Mouse (Mus musculus): ENCODE data around the gene Srcin1. TPM values are rescaled to one million over a fixed set of nuclear protein-coding genes. Genes with fewer than 3 reads are reported as not detected.

The Srcin1 gene
- total RNA-seq, 2 experiments from 2014 or later = not detected

DNA sequence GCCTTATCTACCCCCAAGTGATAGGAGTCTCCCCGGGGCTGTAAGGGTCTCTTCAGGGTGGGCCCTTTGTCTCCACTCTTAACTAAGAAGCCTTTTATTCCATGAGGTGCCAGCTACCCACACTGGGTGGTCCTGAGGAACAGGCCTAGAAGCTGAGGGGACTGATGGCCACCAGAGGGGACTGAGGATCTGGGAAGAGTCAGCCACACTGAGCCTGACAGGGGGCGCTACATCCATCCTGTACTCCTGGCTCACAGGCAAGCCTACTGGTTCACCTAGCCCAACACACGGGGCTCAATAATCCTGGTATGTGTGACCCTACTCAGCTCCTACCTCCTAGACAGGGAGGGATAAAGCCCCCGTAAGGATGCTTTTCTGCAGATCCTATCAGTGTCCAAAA lies 16.4 kb downstream of the Srcin1 start:
- no peak for ATAC-seq (replicated peaks; ENCODE audit: low FRiP score, poor library complexity, severe bottlenecking)

DNA sequence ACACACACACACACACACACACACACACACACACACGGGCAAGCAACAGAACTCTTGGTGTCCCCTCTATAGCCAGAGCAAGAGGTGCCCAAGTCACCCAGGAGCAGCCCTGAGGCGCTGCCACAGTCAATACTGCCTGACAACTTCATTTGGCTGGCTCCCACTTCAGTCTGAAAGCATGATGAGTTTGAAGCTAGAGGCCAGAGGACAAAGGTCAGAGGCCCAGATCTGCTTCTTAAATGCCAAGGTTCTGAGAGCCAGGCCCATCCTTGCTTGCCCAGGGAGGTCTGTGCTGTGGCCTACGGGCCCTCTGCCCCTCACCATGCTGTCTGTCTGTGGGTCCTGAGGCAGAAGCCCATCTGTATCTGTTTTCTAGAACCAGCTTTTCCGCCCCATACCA lies 18.1 kb downstream of the Srcin1 start:
- ATAC-seq (replicated peaks; ENCODE audit: low FRiP score, poor library complexity, severe bottlenecking) = no peak

- ATAC-seq (replicated peaks; ENCODE audit: low FRiP score, poor library complexity, severe bottlenecking) = no peak
Observed at GRCm38 (mm10) chr11:97556569-97557408, 19.2 kb downstream of the Srcin1 start.

- no peak for ATAC-seq (replicated peaks; ENCODE audit: low FRiP score, poor library complexity, severe bottlenecking)
Observed at GRCm38 (mm10) chr11:97555144-97555543, 20.8 kb downstream of the Srcin1 start.

DNA sequence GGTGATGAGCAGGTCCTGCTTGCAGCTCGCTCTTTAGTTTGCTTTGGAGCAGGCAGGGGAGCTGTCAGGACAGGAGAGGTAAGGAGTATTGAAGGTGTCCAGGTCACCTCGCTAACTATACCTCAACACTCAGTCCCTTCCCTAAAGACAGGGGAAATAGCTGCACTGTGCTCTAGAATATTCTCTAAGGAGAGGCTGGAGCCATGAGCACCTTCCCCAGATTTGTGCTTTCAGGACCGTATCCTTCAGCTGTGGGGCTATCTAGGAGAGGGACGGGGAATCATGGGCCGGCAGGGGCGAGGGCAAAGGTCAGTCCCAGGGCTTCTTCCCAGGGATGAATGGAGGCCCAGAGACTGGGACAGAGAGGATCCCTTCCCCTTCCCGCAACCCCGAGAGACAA lies 23.8 kb downstream of the Srcin1 start:
- ATAC-seq (replicated peaks; ENCODE audit: low FRiP score, poor library complexity, severe bottlenecking) = no peak

- no peak for ATAC-seq (replicated peaks; ENCODE audit: low FRiP score, poor library complexity, severe bottlenecking)
Observed at GRCm38 (mm10) chr11:97548757-97549156, 27.2 kb downstream of the Srcin1 start.

DNA sequence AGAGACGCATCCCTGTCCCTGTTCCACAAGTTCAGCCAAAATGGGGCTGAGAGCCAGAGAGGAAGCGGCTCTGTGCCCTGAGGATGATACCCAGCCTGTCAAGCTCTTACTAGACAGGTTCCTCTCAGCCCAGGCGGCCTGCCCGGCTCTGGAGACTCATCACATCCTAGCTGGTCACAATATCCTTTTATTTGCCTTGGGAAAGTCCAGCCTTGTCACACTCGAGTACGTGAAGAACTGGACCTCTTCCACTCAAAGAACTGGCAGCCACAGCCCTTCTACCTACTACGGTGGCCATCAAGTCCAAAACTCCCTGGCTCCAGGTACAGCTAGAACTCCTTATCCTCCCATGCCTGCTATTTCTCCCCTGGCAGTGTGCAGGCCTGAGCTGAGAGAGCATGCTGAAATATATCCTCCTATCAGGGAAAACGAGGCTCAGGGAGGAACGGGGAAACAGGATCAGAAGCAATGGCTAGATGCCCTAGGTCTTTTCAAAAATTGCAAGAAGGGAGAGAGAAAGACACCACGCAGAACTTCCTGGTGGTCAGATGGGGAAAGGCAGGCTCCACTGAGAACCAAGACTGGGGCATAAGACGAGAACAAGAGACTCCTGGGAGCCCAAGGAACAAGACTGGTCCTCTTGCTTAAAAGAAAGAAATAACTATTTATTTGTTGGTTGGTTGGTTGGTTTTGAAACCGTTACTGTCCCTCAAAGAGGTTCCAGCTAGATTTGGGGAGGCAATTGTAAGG lies 27.9 kb downstream of the Srcin1 start:
- ATAC-seq (replicated peaks; ENCODE audit: low FRiP score, poor library complexity, severe bottlenecking) = no peak

GRCm38 (mm10) chr11:97546804-97547411 lies 29.1 kb downstream of the Srcin1 start:
- no peak for ATAC-seq (replicated peaks; ENCODE audit: low FRiP score, poor library complexity, severe bottlenecking)

DNA sequence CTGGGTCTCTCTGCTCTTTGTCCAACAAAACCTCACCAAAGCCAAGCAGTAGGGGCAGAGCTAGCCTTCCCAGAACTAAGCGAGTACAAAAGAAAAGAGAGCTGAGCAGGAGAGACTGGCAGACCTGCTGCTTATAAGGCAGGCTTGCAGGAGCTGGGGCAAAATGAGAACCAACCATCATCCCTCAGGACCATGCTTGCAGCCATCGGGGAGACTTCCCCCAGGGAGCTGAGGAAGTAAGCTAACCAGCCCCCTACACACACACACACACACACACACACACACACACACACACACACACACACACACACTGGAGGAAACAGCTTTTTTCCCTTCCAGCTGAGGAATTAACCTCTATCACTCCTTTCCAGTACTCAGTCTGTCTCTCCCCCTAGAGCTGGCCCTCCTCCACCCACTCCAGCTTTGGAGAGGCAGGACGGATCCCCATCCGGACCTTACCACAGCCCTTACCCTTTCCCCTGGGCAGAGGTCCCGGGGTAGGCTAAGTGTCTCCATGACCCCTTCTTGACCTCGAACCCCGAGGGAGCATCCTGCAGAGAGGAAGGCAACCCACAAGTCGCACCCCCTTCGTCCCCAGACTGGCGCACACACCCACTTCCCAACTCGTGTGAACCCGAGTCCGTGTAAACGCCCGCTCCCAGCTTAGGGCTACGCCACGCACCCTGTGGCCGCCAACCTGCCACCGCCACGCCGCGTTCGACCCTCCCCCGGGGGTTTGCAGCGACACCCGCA lies 30.0 kb downstream of the Srcin1 start:
- no peak for ATAC-seq (replicated peaks; ENCODE audit: low FRiP score, poor library complexity, severe bottlenecking)

DNA sequence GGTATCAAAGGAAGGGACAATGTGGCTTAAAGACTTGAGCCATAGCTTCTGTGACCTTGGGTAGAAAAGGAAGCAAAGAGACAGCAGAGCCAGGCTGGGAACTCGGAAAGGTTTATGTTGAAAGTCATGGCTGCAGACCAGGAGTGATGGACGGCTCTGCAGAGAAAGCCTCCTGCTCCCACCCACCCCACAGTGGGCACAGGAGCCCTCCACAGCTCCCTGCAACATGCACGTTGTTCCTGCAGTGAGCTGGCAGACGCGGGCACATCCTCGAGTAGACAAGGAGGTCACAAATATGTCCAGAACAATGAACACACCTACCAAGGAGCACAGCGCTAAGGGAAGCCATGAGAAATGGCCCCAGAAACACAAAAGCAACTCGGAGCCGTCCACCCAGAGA lies 32.1 kb downstream of the Srcin1 start:
- no peak for ATAC-seq (replicated peaks; ENCODE audit: low FRiP score, poor library complexity, severe bottlenecking)

- no peak for ATAC-seq (replicated peaks; ENCODE audit: low FRiP score, poor library complexity, severe bottlenecking)
Observed at GRCm38 (mm10) chr11:97543181-97543733, 32.7 kb downstream of the Srcin1 start.

GRCm38 (mm10) chr11:97542171-97543150 lies 33.5 kb downstream of the Srcin1 start:
- ATAC-seq (replicated peaks; ENCODE audit: low FRiP score, poor library complexity, severe bottlenecking) = no peak

GRCm38 (mm10) chr11:97540604-97541003 lies 35.4 kb downstream of the Srcin1 start:
- ATAC-seq (replicated peaks; ENCODE audit: low FRiP score, poor library complexity, severe bottlenecking) = no peak

GRCm38 (mm10) chr11:97540136-97540535 lies 35.9 kb downstream of the Srcin1 start:
- ATAC-seq (replicated peaks; ENCODE audit: low FRiP score, poor library complexity, severe bottlenecking) = no peak

DNA sequence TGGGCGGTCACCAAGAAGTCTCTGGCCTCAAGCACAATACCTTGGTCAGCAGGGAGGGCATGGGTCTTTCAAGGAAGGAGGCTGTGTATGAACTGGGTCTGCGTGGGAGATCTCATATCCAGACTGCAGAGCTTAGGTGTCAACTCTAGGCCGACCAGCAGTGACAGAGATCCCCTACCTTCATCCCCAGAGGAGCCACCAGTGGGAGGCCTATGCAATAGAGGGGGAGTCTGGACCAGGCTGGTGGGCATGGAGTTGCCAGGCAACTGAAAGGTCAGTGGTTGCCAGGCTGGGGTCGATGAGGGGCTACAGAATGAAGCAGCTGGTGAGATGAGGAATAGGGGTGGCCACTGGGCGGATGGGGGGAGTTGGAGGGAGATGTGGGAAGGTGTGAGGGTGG lies 36.4 kb downstream of the Srcin1 start:
- ATAC-seq (replicated peaks; ENCODE audit: low FRiP score, poor library complexity, severe bottlenecking) = no peak

- no peak for ATAC-seq (replicated peaks; ENCODE audit: low FRiP score, poor library complexity, severe bottlenecking)
Observed at GRCm38 (mm10) chr11:97537580-97538089, 38.4 kb downstream of the Srcin1 start.

GRCm38 (mm10) chr11:97536835-97537579 lies 39.0 kb downstream of the Srcin1 start:
- ATAC-seq (replicated peaks; ENCODE audit: low FRiP score, poor library complexity, severe bottlenecking) = no peak
